Mouse (Mus musculus) heart, adult 9 months (tissue): ENCODE data around the gene Mcl1.
A peak's percentile ranks its signal among the peaks of the same experiment; 100 is the strongest.
"Not testable (repeated sequence)": the region's sequence is repeated elsewhere in the genome, so short reads cannot be mapped to it uniquely, and the experiment has no call there.

Source experiments
- DNase-seq, 2 experiments: peaks; one replicate each; pipeline ENCODE4 v3.0.0; 2022; ENCODE audit warnings: low spot score in 2 of 2

Mcl1 gene

DNA sequence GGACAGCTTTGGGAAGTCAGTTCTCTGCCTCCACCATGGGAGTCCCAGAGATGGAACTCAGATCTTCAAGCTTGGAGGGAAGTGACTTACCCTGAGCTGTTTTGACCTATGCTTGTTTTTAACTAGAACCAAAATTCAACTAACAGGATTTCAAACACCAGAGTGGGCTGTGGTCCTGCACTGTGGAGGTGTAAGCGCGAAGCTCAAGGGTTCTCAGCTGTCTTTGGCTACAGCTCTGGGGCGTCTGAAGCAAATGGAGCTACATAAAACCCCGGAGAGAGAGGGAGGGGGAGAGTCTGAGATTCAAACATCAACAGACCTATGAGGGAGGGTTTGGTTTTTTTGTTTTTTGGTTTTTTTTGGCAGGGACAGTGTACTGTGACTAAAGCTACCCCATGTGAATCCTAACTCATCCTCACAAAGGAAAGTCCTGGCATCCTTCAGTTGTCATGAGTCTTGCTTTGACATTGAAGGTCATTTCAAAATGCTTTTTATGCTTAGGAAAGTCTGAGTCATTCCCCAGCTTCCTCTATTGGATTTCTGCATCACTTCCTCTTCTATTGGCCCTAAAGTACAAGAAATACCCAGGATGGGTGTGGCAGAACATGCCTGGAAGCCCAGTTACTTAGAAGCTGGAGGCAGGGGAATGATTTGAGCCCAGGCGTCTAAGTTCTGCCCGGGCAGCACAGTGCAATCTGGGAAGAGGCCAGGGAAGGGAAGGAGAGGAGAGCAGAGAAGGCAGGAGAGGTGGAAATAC lies 8.1 kb upstream of the Mcl1 start:
- DNase-seq = peak; percentile 86 to 92

- DNase-seq = no peak
Observed at GRCm38 (mm10) chr3:95651033-95651373, 7.6 kb upstream of the Mcl1 start.

DNA sequence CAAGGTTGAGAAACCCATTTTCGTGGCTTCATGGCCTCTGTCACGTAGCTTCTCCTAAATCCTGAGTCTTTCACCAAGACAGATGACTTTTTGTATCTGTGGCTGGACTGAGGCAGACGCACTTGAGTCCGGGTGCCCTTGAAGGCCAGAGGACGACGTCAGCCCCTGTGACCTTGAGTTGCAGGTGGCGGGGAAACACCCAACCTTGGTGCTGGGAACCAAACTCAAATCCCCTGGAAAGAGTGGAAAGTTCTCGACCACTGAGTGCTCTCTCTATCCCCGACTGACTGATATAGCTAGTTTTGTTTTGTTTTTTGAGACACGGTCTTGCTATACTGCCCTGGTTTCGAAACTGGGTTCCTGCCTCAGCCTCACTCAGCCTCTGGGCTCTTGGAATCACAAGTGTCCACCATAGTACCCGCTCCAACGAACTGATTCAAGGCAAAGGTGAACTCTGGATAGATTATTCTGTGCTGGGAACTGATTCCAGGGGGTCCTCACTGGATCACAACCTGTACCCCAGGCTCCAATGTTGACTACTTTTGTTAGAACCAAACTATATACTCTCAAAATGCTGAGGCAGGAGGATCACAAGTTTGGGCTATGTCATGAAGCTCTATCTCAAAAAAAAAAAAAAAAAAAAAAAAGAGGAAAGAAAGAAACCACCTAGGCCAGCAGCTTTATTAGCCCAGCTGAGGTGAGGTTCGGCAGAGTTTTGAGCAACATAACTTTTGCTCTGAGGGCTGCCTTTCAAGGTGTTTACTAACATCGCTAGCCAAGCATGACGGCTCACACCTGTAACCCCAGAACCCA lies 7.0 kb upstream of the Mcl1 start:
- DNase-seq = no peak

DNA sequence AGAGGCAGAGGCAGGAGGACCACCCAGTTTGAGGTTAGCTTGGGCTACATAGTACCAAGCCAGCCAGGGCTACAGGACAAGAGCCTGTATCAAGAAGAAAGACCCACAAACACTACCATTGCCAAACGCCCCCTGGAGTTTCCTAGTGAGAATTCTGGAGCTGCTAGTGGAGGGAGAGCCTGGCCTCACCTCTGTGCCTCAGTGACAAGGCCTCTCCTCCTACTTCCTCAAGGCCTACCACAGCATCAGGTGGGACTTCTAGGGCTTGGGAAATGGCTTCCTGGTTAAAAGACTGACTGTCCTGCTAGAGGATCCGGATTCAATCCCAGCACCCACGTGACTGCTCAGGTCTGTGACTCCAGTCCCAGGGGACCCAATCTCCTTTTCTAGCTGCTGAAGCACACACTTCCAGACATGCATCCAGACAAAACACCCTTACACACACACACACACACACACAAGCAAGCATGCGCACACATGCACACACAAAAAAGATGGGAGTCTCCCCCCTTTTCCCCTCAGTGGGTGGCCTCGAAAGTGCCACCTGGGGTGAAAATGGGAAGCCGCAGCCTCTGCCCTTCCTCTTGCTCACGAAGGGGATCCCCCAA lies 6.3 kb upstream of the Mcl1 start:
- no peak for DNase-seq

DNA sequence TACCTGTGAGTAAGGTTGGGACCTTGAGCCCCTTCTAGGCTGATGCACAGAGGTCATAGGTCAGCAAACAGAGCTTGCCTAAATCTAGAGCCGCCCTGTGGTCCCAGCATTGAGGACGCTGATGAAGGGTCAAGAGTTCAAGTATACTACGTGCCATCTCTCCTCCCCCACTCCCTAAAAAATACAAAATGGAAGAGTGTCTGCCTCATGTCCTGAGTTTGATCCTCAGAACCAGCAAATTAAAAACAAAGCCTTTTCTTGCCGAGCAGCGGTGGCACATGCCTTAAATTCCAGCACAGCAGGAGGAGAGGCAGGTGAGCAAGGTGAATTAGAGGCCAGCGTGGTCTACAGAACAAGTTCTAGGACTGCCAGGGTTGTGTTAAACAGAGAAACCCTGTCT lies 5.7 kb upstream of the Mcl1 start:
- no peak for DNase-seq

DNA sequence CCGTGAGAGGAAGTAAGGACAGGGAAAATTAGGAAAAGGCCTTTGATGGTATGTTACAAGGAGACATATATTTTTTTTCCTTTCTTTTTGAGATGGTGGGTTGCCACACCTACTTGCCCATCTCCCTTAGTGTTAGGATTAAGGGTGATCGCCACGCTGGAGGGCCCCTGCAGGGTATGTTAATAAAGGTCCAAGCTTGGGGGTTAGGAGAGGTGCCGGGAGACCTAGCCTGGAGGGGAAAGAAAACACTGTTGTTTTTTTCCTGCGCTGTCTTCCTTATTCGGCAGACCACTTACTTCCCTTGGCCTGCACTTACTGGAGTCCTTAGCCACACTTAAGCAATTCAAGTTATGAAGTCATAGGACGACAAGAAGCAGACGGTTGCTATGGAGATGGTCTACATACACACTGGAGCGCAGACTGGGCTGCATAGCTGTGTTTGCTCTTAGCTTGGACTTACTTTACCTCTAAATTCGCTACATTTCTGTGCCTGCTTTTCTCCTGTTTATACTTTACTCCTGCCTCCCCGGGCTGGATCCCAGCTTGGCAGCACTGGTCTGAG lies 5.0 kb upstream of the Mcl1 start:
- DNase-seq = peak; percentile 67 to 80

- not testable (repeated sequence) for DNase-seq
Observed at GRCm38 (mm10) chr3:95654371-95654770, 4.2 kb upstream of the Mcl1 start.

GRCm38 (mm10) chr3:95655437-95655836 lies 3.2 kb upstream of the Mcl1 start:
- DNase-seq = no peak

GRCm38 (mm10) chr3:95657108-95657507 lies 1.5 kb upstream of the Mcl1 start:
- DNase-seq = no peak

GRCm38 (mm10) chr3:95657711-95658110 lies 877 bp upstream of the Mcl1 start:
- DNase-seq = no peak

DNA sequence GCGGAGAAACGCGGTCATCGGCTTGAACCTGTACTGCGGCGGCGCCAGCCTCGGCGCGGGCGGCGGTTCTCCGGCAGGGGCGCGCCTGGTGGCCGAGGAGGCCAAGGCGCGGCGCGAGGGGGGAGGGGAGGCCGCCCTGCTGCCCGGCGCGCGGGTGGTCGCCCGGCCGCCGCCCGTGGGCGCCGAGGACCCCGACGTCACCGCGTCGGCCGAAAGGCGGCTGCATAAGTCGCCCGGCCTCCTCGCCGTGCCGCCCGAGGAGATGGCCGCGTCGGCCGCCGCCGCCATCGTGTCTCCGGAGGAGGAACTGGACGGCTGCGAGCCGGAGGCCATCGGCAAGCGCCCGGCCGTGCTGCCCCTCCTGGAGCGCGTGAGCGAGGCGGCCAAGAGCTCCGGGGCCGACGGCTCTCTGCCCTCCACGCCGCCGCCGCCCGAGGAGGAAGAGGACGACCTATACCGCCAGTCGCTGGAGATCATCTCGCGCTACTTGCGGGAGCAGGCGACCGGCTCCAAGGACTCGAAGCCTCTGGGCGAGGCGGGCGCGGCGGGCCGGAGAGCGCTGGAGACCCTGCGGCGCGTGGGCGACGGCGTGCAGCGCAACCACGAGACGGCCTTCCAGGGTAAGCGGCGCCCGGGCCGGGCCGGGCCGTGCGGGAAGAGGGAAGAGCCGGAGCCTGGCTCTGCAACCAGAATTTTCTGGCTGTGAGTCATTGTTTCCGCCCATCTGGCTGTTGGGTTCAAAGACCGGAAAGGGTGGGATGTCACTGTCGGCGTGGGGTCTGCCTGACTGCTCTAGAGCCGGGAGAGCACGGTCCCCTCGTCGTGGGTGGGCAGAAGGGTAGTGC lies 502 bp downstream of the Mcl1 start:
- DNase-seq = peak; percentile 87 to 89

- DNase-seq = no peak
Observed at GRCm38 (mm10) chr3:95659948-95660347, 1.4 kb downstream of the Mcl1 start.

- DNase-seq = no peak
Observed at GRCm38 (mm10) chr3:95660788-95661478, 2.3 kb downstream of the Mcl1 start.

GRCm38 (mm10) chr3:95661945-95662715 lies 3.5 kb downstream of the Mcl1 start:
- peak in 1 of 2 experiments; percentile 68 for DNase-seq

GRCm38 (mm10) chr3:95662724-95663449 lies 4.3 kb downstream of the Mcl1 start:
- DNase-seq = no peak

DNA sequence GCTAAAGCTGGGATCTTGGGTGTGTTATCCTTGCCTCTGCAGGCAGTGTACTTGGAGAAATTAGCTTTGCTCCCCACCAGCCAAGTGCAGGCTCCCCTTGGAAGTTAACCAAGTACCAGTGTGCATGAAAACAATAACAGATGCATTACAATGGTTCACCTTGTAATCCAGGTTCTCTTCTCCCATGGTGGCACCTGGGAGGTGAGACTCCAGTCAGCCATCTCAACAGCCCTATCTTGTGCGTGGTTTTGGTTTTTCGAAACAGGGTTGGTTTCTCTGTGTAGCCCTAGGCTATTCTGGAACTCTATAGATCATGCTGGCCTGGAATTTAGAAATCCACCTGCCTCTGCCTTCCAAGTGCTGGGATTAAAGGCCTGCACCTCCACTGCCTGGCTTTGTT lies 4.9 kb downstream of the Mcl1 start:
- no peak for DNase-seq

DNA sequence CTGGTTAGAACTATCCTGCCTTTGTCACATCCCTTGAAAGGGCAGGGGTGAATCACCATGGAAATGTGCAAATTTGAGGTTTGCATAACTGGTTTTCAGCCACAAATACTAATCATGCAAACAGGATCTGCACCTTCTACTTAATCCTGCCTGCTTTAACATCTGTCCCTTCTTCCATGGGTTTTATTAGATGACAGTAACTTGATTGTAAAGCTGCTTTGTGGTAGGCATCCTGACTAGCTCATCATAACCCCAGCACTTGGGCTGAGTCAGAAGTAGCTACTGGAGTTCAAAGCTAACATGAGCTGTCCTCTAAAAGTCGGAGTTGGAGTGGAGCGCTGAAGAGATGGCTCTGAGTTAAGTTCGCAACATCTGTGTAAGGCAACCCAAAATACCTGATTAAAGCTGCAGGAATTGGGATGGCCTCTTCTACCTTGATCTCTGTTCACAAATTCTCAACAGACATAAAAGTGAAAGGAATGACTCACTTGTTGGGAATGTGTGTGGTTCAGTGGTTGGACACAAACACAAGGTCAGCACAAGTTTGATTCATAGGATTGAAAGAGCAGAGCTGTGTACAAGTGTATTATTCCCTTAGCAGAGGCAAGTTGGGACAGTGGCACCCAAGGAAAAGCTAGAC lies 5.5 kb downstream of the Mcl1 start:
- DNase-seq = no peak

DNA sequence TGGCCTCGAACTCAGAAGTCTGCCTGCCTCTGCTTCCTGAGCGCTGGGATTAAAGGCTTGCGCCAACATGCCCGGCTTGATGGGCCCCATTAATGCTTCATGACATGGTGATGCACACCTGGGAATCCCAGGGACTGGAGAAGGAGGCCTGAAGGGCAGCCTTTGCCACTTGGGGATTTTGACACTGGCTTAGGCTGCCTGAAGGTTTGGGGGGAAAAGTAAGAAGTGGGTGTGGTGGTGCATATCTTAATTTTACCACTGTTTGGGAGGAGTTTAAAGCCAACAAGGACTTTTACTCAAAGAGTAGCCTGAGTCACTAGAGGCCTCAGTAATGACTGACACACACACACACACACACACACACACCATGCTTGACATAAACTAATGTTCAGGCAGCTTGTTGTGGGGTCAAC lies 6.4 kb downstream of the Mcl1 start:
- no peak for DNase-seq
